Mouse (Mus musculus) midbrain, embryonic 15.5 days (tissue): ENCODE results near the gene Eif2b4. TPM values are rescaled to one million over a fixed set of nuclear protein-coding genes. Genes with fewer than 3 reads are reported as not detected.
A peak's percentile ranks its signal among the peaks of the same experiment; 100 is the strongest.

Source experiments
- ATAC-seq: fragments of 200-750 bp; cut with Nextera tagmentation; replicated peaks from 2 replicates; pipeline ENCODE4 v1.8.0; 2017; ENCODE audit warnings: moderate TSS enrichment
- H3K27ac ChIP-seq: fragments of 300-500 bp; sonication (generic); 2 replicates; pipeline ENCODE4 v1.5.1; 2015; ENCODE audit warnings: mild to moderate bottlenecking, inconsistent platforms
- H3K27me3 ChIP-seq: fragments of 300-500 bp; sonication (generic); replicated peaks from 2 replicates; pipeline ENCODE4 v1.6.1; 2015; ENCODE audit warnings: inconsistent platforms
- H3K36me3 ChIP-seq: fragments of 300-500 bp; sonication (generic); replicated peaks from 2 replicates; pipeline ENCODE4 v1.6.1; 2015; ENCODE audit warnings: inconsistent platforms
- H3K4me1 ChIP-seq: fragments of 300-500 bp; sonication (generic); 2 replicates; pipeline ENCODE4 v1.6.1; 2015; ENCODE audit warnings: inconsistent platforms
- H3K4me2 ChIP-seq: fragments of 300-500 bp; sonication (generic); 2 replicates; pipeline ENCODE4 v1.6.1; 2015; ENCODE audit warnings: inconsistent platforms, mild to moderate bottlenecking, moderate library complexity
- H3K4me3 ChIP-seq: fragments of 300-500 bp; sonication (generic); 2 replicates; pipeline ENCODE4 v1.5.1; 2015; ENCODE audit warnings: mild to moderate bottlenecking, inconsistent platforms
- H3K9ac ChIP-seq: fragments of 300-500 bp; sonication (generic); 2 replicates; pipeline ENCODE4 v1.6.1; 2015; ENCODE audit warnings: mild to moderate bottlenecking, inconsistent platforms
- H3K9me3 ChIP-seq: fragments of 300-500 bp; sonication (generic); 2 replicates; pipeline ENCODE4 v1.6.1; 2016; ENCODE audit warnings: inconsistent platforms
- WGBS: fragments of 180-500 bp; shearing (Covaris S2); methylation state at CpG from one replicate; pipeline ENCODE4 v1.1.7; 2015; ENCODE audit warnings: mixed read lengths; 5-methylcytosine and 5-hydroxymethylcytosine counted together
- polyA plus RNA-seq: library from polyadenylated mRNA; unstranded; fragments of >200 nt; fragmentation: Nextera tagmentation; extraction: Ambion mirVana; gene quantifications from 2 replicates; pipeline ENCODE4 v1.2.1, GENCODE M21; 2015

The Eif2b4 gene
- polyA plus RNA-seq, 1 experiment from 2014 or later: 85.0 TPM

GRCm38 (mm10) chr5:31137658-31138057 lies 55.6 kb downstream of the Eif2b4 start:
- WGBS: 1% methylated on average over 13 of the region's 13 CpGs
- Histone ChIP-seq H3K4me1 (peaks cover 21% of the 10 kb centered on the region), H3K27me3 (peaks cover 61% of the 10 kb centered on the region), H3K4me2 (peak overlapping the region; percentile 60), H3K4me3 (peak overlapping the region; percentile 34), H3K27ac (no peak overlapping the region), H3K9ac (peak overlapping the region; percentile 32; the same call in 1 of the 2 replicates), H3K9me3 (no peaks in the 10 kb centered on the region), H3K36me3 (no peaks in the 10 kb centered on the region; the same call in 1 of the 2 replicates)
- ATAC-seq: no peak

Other genes with a start within 250 kb of the Eif2b4 start
- gene Cgref1, start 247.8 kb downstream of the Eif2b4 start, polyA plus RNA-seq: 62.7 and 66.5 TPM in 2 replicates
- 110 and 113 TPM in 2 replicates for gene Preb, start 233.1 kb downstream of the Eif2b4 start, polyA plus RNA-seq
- gene Tcf23, start 224.8 kb downstream of the Eif2b4 start, polyA plus RNA-seq: 0.08 TPM in 1 of 2 replicates, not detected in the other
- gene Atraid, start 145.1 kb downstream of the Eif2b4 start, polyA plus RNA-seq: 161 and 164 TPM in 2 replicates
- 26.9 and 29.1 TPM in 2 replicates for gene Slc5a6, start 144.5 kb downstream of the Eif2b4 start, polyA plus RNA-seq
- 14.9 and 16.2 TPM in 2 replicates for gene Cad, start 138.7 kb downstream of the Eif2b4 start, polyA plus RNA-seq
- not detected in 2 replicates for gene Dnajc5g, start 87.1 kb downstream of the Eif2b4 start, polyA plus RNA-seq
- 20.4 and 21.5 TPM in 2 replicates for gene Slc30a3, start 85.2 kb downstream of the Eif2b4 start, polyA plus RNA-seq
- not detected in 2 replicates for gene Trim54, start 76.7 kb downstream of the Eif2b4 start, polyA plus RNA-seq
- gene Ucn, start 54.6 kb downstream of the Eif2b4 start, polyA plus RNA-seq: not detected in 2 replicates
- gene Mpv17, start 39.2 kb downstream of the Eif2b4 start, polyA plus RNA-seq: 51.5 and 57.8 TPM in 2 replicates
- 1.7 TPM in 2 replicates for gene Gm29609, start 13.5 kb downstream of the Eif2b4 start, polyA plus RNA-seq
- 72.3 and 73.6 TPM in 2 replicates for gene Gtf3c2, start 13.3 kb downstream of the Eif2b4 start, polyA plus RNA-seq
- gene Snx17, start 203 bp downstream of the Eif2b4 start, polyA plus RNA-seq: 125 and 126 TPM in 2 replicates
- gene Zfp513, start 8.9 kb upstream of the Eif2b4 start, polyA plus RNA-seq: 17.0 and 19.4 TPM in 2 replicates
- 191 and 200 TPM in 2 replicates for gene Ppm1g, start 27.3 kb upstream of the Eif2b4 start, polyA plus RNA-seq
- gene Nrbp1, start 47.4 kb upstream of the Eif2b4 start, polyA plus RNA-seq: 169 and 177 TPM in 2 replicates
- gene Gm9970, start 47.8 kb upstream of the Eif2b4 start, polyA plus RNA-seq: 0.45 and 0.69 TPM in 2 replicates
- gene Krtcap3, start 58.3 kb upstream of the Eif2b4 start, polyA plus RNA-seq: 2.5 and 3.2 TPM in 2 replicates
- 34.3 and 36.6 TPM in 2 replicates for gene Ift172, start 97.7 kb upstream of the Eif2b4 start, polyA plus RNA-seq
- gene Fndc4, start 102.7 kb upstream of the Eif2b4 start, polyA plus RNA-seq: 107 and 113 TPM in 2 replicates
- gene Gckr, start 104.0 kb upstream of the Eif2b4 start, polyA plus RNA-seq: 0.50 and 0.74 TPM in 2 replicates